Mouse (Mus musculus) forebrain, embryonic 14.5 days (tissue): ENCODE results near the gene Mindy1. TPM values are rescaled to one million over a fixed set of nuclear protein-coding genes. Genes with fewer than 3 reads are reported as not detected.

ENCODE experiments used
- ATAC-seq: fragments of 200-750 bp; cut with Nextera tagmentation; 2 replicates; pipeline ENCODE4 v1.8.0; 2017; ENCODE audit warnings: mild to moderate bottlenecking, moderate library complexity
- DNase-seq: peaks from one replicate; pipeline ENCODE4 v3.0.0-alpha.2; 2015; ENCODE audit warnings: low spot score
- H3K27ac ChIP-seq: fragments of 300-500 bp; sonication (generic); 2 replicates; pipeline ENCODE4 v1.5.1; 2014; ENCODE audit warnings: low read depth, mild to moderate bottlenecking, control low read depth, low read length, moderate library complexity
- H3K27me3 ChIP-seq: fragments of 300-500 bp; sonication (generic); replicated peaks from 2 replicates; pipeline ENCODE4 v1.6.1; 2014; ENCODE audit warnings: low read length, control low read depth, mixed read lengths; ENCODE audit not compliant: control insufficient read depth, insufficient read depth
- H3K36me3 ChIP-seq: fragments of 300-500 bp; sonication (generic); 2 replicates; pipeline ENCODE4 v1.6.1; 2014; ENCODE audit warnings: low read length, control low read depth; ENCODE audit not compliant: control insufficient read depth, insufficient read depth
- H3K4me1 ChIP-seq: fragments of 300-500 bp; sonication (generic); 2 replicates; pipeline ENCODE4 v1.6.1; 2014; ENCODE audit warnings: antibody characterized with exemption, low read length, control low read depth; ENCODE audit not compliant: control insufficient read depth, insufficient read depth
- H3K4me2 ChIP-seq: fragments of 300-500 bp; sonication (generic); 2 replicates; pipeline ENCODE4 v1.6.1; 2014; ENCODE audit warnings: mild to moderate bottlenecking, control low read depth, low read length
- H3K4me3 ChIP-seq: fragments of 300-500 bp; sonication (generic); 2 replicates; pipeline ENCODE4 v1.5.1; 2014; ENCODE audit warnings: low read depth, low read length, control low read depth
- H3K9ac ChIP-seq: fragments of 300-500 bp; sonication (generic); 2 replicates; pipeline ENCODE4 v1.6.1; 2014; ENCODE audit warnings: mild to moderate bottlenecking, low read length, control low read depth, moderate library complexity
- H3K9me3 ChIP-seq: fragments of 300-500 bp; sonication (generic); replicated peaks from 2 replicates; pipeline ENCODE4 v1.6.1; 2016; ENCODE audit warnings: low read length, control low read depth, mixed read lengths; ENCODE audit not compliant: control insufficient read depth
- WGBS: fragments of 180-500 bp; shearing (Covaris S2); extraction: QIAGEN DNeasy Blood & Tissue Kit; methylation state at CpG from one replicate; pipeline ENCODE4 v1.1.7; 2014; 5-methylcytosine and 5-hydroxymethylcytosine counted together
- polyA plus RNA-seq: library from polyadenylated mRNA; unstranded; fragments of >200 nt; fragmentation: Nextera tagmentation; extraction: Ambion mirVana; gene quantifications from 2 replicates; pipeline ENCODE4 v1.2.1, GENCODE M21; 2014

Gene Mindy1
- polyA plus RNA-seq, 1 experiment from 2014 or later: 50.7 TPM

DNA sequence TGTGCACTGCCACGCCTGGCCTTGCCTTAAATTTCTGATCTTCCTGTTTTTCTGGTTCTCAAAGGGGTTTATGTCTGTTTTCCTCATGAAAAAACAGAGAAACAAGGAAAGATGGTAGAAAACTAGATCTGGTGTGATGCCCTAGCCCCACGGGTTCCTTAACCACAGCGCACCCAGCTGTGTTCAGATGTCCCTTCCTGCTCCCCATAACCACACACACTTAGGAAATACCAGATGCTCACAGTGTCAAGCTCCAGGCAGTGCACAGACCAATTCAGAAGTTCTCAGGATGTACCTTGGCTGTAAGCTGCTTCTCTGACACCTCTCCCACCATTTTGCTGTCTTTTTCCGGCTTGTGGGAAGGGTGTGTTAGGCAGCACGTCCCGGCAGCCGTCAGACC is 13.2 kb downstream of the Mindy1 start:
- no peak for DNase-seq
- Histone ChIP-seq H3K4me2 (no peak overlapping the region), H3K9ac (no peak overlapping the region), H3K4me3 (no peak overlapping the region), H3K4me1 (no peaks in the 10 kb centered on the region), H3K27ac (no peak overlapping the region), H3K27me3 (no peaks in the 10 kb centered on the region), H3K9me3 (no peaks in the 10 kb centered on the region), H3K36me3 (peaks cover 68% of the 10 kb centered on the region)
- WGBS: 92% methylated on average over 7 of the region's 7 CpGs
- ATAC-seq: no peak

DNA sequence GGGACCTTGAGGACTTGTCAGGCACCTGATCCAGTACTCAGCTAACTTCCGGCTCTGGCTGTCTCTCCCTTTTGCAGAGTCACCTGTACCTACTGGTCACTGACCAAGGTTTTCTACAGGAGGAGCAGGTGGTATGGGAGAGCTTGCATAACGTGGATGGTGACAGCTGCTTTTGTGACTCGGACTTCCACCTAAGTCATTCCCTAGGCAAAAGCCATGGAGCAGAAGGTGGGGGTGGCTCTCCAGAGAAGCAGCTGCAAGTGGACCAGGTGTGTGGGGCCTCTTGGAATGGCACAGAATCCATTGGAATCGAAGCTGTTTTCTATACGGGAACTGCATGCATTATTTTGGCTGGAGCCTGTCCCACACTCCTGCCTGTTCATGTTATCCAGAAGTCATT is 13.6 kb downstream of the Mindy1 start:
- H3K4me3 ChIP-seq: no peak overlapping the region
- no peak overlapping the region for H3K9ac ChIP-seq
- no peaks in the 10 kb centered on the region for H3K27me3 ChIP-seq
- no peaks in the 10 kb centered on the region for H3K9me3 ChIP-seq
- H3K27ac ChIP-seq: no peak overlapping the region
- H3K4me2 ChIP-seq: no peak overlapping the region
- WGBS: 86% methylated on average over 5 of the region's 5 CpGs
- DNase-seq: no peak
- H3K4me1 ChIP-seq: no peaks in the 10 kb centered on the region
- H3K36me3 ChIP-seq: peaks cover 64% of the 10 kb centered on the region
- no peak for ATAC-seq

DNA sequence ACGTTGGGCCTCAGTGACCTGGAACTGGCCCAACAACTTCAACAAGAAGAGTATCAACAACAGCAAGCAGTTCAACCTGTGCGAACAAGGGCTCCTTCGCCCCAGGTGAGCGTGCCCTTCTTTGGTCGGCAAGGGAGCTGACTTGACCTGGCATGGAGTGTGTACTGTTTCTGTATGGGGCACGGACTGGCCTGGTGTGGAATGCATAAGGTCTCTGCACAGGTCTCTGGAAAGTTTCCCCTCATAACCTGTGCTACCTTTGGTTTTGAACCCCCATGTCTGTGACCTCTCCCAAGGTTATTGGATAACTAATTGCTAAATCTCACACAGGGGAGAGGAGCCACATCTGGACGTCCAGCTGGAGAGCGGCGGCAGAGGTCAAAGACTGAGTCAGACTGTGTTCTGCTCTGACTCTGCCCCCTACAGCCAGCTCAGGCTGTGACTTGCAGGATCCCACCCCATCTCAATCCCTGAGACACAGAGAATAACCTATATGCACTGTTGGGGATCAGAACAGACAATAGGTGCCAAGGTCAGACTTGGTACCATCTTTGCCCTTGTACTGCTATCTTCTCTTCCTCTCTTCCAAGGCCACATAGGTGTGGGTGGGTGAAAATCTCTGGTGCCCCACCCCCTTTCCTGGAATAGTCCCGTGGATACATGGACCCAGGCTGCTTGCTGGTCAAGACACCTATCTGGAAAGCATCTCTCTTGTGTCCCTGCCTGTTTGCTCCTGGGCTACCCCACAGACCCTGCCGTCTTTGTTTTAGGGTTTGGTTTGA is 14.4 kb downstream of the Mindy1 start:
- DNase-seq (no peak), ATAC-seq (peak; percentile 7; the same call in 1 of the 2 replicates)
- no peak overlapping the region for H3K4me3 ChIP-seq
- no peaks in the 10 kb centered on the region for H3K27me3 ChIP-seq
- H3K9ac ChIP-seq: no peak overlapping the region
- WGBS: 83% methylated on average over 11 of the region's 11 CpGs
- H3K4me2 ChIP-seq: no peak overlapping the region
- H3K27ac ChIP-seq: no peak overlapping the region
- no peaks in the 10 kb centered on the region for H3K4me1 ChIP-seq
- H3K36me3 ChIP-seq: peaks cover 56% of the 10 kb centered on the region
- H3K9me3 ChIP-seq: no peaks in the 10 kb centered on the region

DNA sequence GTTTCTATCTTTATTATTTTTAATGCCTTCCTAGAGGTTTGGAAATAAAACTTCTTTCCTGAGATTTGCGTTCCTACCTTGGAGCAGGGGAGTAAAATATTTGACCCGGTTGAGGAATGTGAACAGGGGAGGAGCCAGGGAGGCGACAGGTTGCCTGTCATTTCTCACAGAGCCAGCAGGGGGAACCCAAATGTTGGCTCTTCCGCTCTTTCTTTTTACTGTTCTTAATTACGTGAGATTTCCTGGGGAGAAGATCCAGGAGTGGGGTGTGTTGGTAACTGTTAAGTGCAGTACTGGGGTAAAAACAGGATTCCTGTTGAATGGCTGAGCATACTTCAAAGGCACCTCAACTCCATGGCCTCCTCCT is 14.9 kb downstream of the Mindy1 start:
- H3K36me3 ChIP-seq: peaks cover 50% of the 10 kb centered on the region
- 9% methylated on average over 5 of the region's 5 CpGs for WGBS
- no peaks in the 10 kb centered on the region for H3K4me1 ChIP-seq
- H3K9me3 ChIP-seq: no peaks in the 10 kb centered on the region
- no peak overlapping the region for H3K4me3 ChIP-seq
- H3K27me3 ChIP-seq: no peaks in the 10 kb centered on the region
- H3K4me2 ChIP-seq: no peak overlapping the region
- no peak overlapping the region for H3K9ac ChIP-seq
- ATAC-seq: peak; percentile 42
- DNase-seq: peak; percentile 60
- no peak overlapping the region for H3K27ac ChIP-seq

DNA sequence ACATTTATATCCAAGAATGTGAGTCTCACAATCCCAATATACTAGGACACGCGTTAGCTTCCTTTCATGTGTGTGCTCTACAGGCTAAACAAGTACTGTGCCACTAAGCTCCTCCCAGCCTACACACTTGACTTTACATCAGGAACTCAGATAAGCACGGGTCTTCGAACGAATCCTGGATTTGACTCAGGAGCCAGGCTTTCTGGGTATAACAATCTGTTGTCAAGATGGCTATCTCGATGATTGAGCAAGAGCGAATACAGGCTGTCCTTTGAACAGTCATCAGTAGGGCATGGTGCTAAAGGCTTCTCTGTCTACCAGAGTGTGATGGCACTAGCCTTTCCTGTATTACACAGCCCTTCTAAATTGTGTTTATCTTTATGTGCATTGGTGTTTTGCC is 16.9 kb downstream of the Mindy1 start:
- no peaks in the 10 kb centered on the region for H3K9me3 ChIP-seq
- ATAC-seq (no peak), DNase-seq (no peak)
- peaks cover 34% of the 10 kb centered on the region for H3K36me3 ChIP-seq
- WGBS: 96% methylated on average over 7 of the region's 7 CpGs
- no peak overlapping the region for H3K4me3 ChIP-seq
- no peak overlapping the region for H3K9ac ChIP-seq
- no peaks in the 10 kb centered on the region for H3K4me1 ChIP-seq
- no peak overlapping the region for H3K4me2 ChIP-seq
- no peak overlapping the region for H3K27ac ChIP-seq
- H3K27me3 ChIP-seq: no peaks in the 10 kb centered on the region

DNA sequence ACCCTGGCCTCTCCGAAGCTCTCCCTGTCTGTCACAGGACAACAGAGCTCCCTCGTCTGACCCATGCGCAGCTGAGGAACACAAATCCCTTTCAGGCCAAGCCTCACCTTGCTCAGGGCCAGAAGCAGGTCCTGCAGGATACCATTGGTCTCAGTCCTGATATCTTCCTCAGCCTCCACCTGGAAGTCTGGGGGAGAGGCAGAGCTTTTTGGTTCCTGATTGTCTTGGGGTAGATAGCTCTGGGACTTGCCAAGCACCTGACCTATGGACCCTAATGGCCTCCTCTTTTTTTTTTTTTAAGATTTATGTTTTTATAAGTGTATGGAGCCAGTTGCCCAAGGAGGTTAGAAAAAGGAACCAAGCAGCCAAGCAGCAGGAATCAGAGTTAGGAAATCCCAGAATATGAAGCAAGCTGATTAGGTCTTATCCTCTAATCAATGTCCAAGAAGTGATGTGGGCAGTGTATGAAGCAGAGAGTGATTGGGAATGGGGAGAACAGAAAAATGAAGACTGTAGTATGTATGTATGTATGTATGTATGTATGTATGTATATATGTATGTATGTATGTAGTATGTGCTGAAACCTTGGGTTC is 20.2 kb downstream of the Mindy1 start:
- WGBS: 80% methylated on average over 3 of the region's 3 CpGs
- Histone ChIP-seq H3K27ac (no peak overlapping the region), H3K27me3 (no peaks in the 10 kb centered on the region), H3K4me3 (no peak overlapping the region), H3K4me1 (no peaks in the 10 kb centered on the region), H3K9me3 (no peaks in the 10 kb centered on the region), H3K4me2 (no peak overlapping the region), H3K36me3 (peaks cover 5% of the 10 kb centered on the region; the same call in 1 of the 2 replicates), H3K9ac (no peak overlapping the region)
- DNase-seq (no peak), ATAC-seq (no peak)

DNA sequence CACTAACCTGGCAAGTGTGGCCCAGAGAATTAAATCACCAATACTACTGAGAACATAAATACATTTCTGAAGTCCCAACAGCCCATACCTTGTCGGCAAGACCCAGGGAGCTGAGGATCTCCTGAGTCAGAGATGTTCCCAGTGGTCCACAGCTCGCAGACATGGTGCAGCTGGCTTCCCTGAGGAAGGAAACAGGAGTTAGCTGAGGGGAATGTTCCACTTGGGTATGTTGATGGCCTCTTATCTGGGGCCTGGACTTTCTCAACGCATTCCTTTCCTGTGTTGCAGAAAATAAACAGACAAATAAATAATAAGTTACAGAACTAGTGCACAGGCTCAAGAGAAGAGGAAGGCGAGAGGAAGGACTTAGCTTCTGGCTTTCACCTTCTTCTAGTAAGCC is 25.1 kb downstream of the Mindy1 start:
- no peak overlapping the region for H3K4me3 ChIP-seq
- no peak for ATAC-seq
- no peaks in the 10 kb centered on the region for H3K9me3 ChIP-seq
- no peaks in the 10 kb centered on the region for H3K36me3 ChIP-seq
- no peak overlapping the region for H3K9ac ChIP-seq
- H3K4me1 ChIP-seq: no peaks in the 10 kb centered on the region
- no peak overlapping the region for H3K27ac ChIP-seq
- WGBS: 87% methylated on average over 4 of the region's 4 CpGs
- DNase-seq: no peak
- H3K4me2 ChIP-seq: no peak overlapping the region
- H3K27me3 ChIP-seq: no peaks in the 10 kb centered on the region

DNA sequence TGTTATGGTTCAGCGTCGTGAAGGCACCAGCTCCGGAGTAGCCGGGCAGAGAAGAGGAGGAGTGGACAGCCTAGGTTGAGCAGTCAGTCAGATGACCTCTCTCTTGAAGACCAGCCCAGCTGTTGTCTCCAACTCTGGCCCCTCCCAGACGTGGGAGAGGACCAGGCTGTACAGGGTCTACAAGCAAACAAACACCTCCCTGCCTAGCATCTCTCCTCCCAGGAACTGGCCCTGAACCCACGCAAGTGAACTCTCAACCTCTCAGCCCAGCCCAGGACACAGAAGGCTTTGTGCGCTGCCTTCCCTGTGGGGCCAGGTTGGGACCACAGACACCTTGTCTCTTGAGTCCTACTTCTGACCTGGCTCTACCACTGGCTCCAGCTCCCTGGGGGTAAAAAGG is 26.0 kb downstream of the Mindy1 start, which contains the start of gene Anxa9:
Anxa9 (minus strand) TSS at position 77 of the 400 bp plus-strand sequence.
- no peaks in the 10 kb centered on the region for H3K4me1 ChIP-seq
- ATAC-seq (no peak), DNase-seq (no peak)
- H3K9ac ChIP-seq: 0 out of 2 replicates have a peak within 1 kb of the TSS, but pooled peaks have one; percentile 13
- no peaks in the 10 kb centered on the region for H3K36me3 ChIP-seq
- no peak within 1 kb of the TSS for H3K27ac ChIP-seq
- no peaks in the 10 kb centered on the region for H3K9me3 ChIP-seq
- H3K27me3 ChIP-seq: no peaks in the 10 kb centered on the region
- H3K4me3 ChIP-seq: no peak within 1 kb of the TSS
- H3K4me2 ChIP-seq: no peak within 1 kb of the TSS
- WGBS: 74% methylated on average over 7 of the region's 7 CpGs

DNA sequence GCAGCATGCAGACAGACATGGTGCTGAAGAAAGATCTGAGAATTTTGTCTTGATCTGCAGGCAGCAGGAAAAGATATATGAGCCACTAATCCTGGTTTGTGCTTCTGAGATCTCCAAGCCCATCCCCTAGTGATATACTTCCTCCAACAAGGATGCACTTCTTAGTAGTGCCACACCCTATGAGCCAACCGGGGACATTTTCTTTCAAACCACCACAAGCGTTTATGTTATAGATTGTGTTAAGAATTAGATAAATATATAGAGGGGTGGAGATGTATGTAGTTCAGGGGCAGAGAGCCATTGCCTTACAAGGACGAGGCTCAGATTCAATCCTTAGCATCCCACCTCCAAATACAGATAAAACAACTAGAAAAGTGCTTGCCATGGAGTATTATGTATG is 29.4 kb downstream of the Mindy1 start:
- no peaks in the 10 kb centered on the region for H3K27me3 ChIP-seq
- WGBS: 72% methylated on average over 3 of the region's 3 CpGs
- H3K4me2 ChIP-seq: no peak overlapping the region
- DNase-seq: no peak
- no peak overlapping the region for H3K4me3 ChIP-seq
- ATAC-seq: no peak
- H3K4me1 ChIP-seq: no peaks in the 10 kb centered on the region
- H3K27ac ChIP-seq: no peak overlapping the region
- H3K9ac ChIP-seq: no peak overlapping the region
- no peaks in the 10 kb centered on the region for H3K36me3 ChIP-seq
- no peaks in the 10 kb centered on the region for H3K9me3 ChIP-seq
